Mouse (Mus musculus) MEL (cell line): ENCODE data around the gene Slc4a4. TPM values are rescaled to one million over a fixed set of nuclear protein-coding genes. Genes with fewer than 3 reads are reported as not detected.

Experiments
- DNase-seq: peaks from one replicate; pipeline ENCODE4 v3.0.0; 2011; ENCODE audit warnings: low read depth, low spot score
- H3K27ac ChIP-seq: 2 replicates; pipeline ENCODE4 v1.5.1; 2012; ENCODE audit warnings: low read depth, mild to moderate bottlenecking, control low read depth, low read length, moderate library complexity; ENCODE audit not compliant: control insufficient read depth
- H3K27me3 ChIP-seq, 2 experiments: fragments of 150-350 bp in 1 of 2; sonication (generic) in 1 of 2; 2 replicates each; pipeline ENCODE4 v1.6.1; 2012; ENCODE audit warnings: low read length in 2 of 2, mild to moderate bottlenecking in 2 of 2, improper control_type of control experiment in 1 of 2, moderate library complexity in 1 of 2; ENCODE audit not compliant: insufficient read depth in 2 of 2, control insufficient read depth in 1 of 2
- H3K36me3 ChIP-seq, 2 experiments: 2 replicates each; pipeline ENCODE4 v1.6.1; 2012 to 2014; ENCODE audit warnings: low read length in 2 of 2, improper control_type of control experiment in 1 of 2, inconsistent platforms in 1 of 2, mild to moderate bottlenecking in 1 of 2; ENCODE audit not compliant: insufficient read depth in 2 of 2, control insufficient read depth in 1 of 2
- H3K4me1 ChIP-seq, 2 experiments: fragments of 150-350 bp in 1 of 2; sonication (generic) in 1 of 2; 2 replicates each; pipeline ENCODE4 v1.6.1; 2012; ENCODE audit warnings: low read length in 2 of 2, improper control_type of control experiment in 1 of 2, mild to moderate bottlenecking in 1 of 2; ENCODE audit not compliant: insufficient read depth in 2 of 2, control insufficient read depth in 1 of 2
- H3K4me3 ChIP-seq, 2 experiments: fragments of 150-350 bp in 1 of 2; sonication (generic) in 1 of 2; 2 replicates each; pipeline ENCODE4 v1.5.1; 2012; ENCODE audit warnings: low read depth in 2 of 2, low read length in 2 of 2, mild to moderate bottlenecking in 2 of 2, moderate library complexity in 2 of 2, control low read depth in 1 of 2, improper control_type of control experiment in 1 of 2; ENCODE audit not compliant: control insufficient read depth in 1 of 2, insufficient read depth in 1 of 2
- H3K79me2 ChIP-seq: 2 replicates; pipeline ENCODE4 v1.6.1; 2012; ENCODE audit warnings: mild to moderate bottlenecking, low read length, moderate library complexity; ENCODE audit not compliant: control insufficient read depth, poor library complexity, insufficient read depth
- H3K9ac ChIP-seq: 2 replicates; pipeline ENCODE4 v1.6.1; 2012; ENCODE audit warnings: low read depth, mild to moderate bottlenecking, control low read depth, low read length, moderate library complexity; ENCODE audit not compliant: control insufficient read depth, poor library complexity, severe bottlenecking
- H3K9me3 ChIP-seq: fragments of 150-350 bp; sonication (generic); replicated peaks from 2 replicates; pipeline ENCODE4 v1.6.1; 2012; ENCODE audit warnings: mild to moderate bottlenecking, low read length, improper control_type of control experiment, moderate library complexity; ENCODE audit not compliant: insufficient read depth
- BHLHE40 ChIP-seq: IDR thresholded peaks from 2 replicates; pipeline ENCODE4 v1.6.1; 2012; ENCODE audit warnings: low read depth, mild to moderate bottlenecking, inconsistent platforms, low read length, improper control_type of control experiment, borderline replicate concordance
- CTCF ChIP-seq, 3 experiments: IDR thresholded peaks in 2 of 3; conservative IDR thresholded peaks in 1 of 3; 2 replicates each; pipeline ENCODE4 v1.5.1; 2011 to 2012; ENCODE audit warnings: low read length in 3 of 3, low read depth in 2 of 3, mild to moderate bottlenecking in 2 of 3, improper control_type of control experiment in 1 of 3, inconsistent platforms in 1 of 3, mixed read lengths in 1 of 3, moderate library complexity in 1 of 3; ENCODE audit not compliant: control insufficient read depth in 1 of 3, insufficient read depth in 1 of 3, poor library complexity in 1 of 3, severe bottlenecking in 1 of 3
- E2F4 ChIP-seq: IDR thresholded peaks from 2 replicates; pipeline ENCODE4 v1.6.1; 2011; ENCODE audit warnings: low read depth, low read length, improper control_type of control experiment, borderline replicate concordance
- ELF1 ChIP-seq: IDR thresholded peaks from 2 replicates; pipeline ENCODE4 v1.6.1; 2014; ENCODE audit warnings: low read depth, mild to moderate bottlenecking, inconsistent platforms, low read length, improper control_type of control experiment, moderate library complexity
- EP300 ChIP-seq, 2 experiments: IDR thresholded peaks; 2 replicates each; pipeline ENCODE4 v1.6.1; 2011; ENCODE audit warnings: improper control_type of control experiment in 2 of 2, low read length in 2 of 2, low read depth in 1 of 2, mild to moderate bottlenecking in 1 of 2
- ETS1 ChIP-seq: IDR thresholded peaks from 2 replicates; pipeline ENCODE4 v1.6.1; 2012; ENCODE audit warnings: low read depth, mild to moderate bottlenecking, inconsistent platforms, low read length, improper control_type of control experiment, moderate library complexity
- KAT2A ChIP-seq: conservative IDR thresholded peaks from 2 replicates; pipeline ENCODE4 v1.6.1; 2012; ENCODE audit warnings: low read depth, low read length, improper control_type of control experiment, inconsistent platforms
- MAFK ChIP-seq: IDR thresholded peaks from 2 replicates; pipeline ENCODE4 v1.6.1; 2011; ENCODE audit warnings: low read depth, mild to moderate bottlenecking, low read length, improper control_type of control experiment, borderline replicate concordance
- MAZ ChIP-seq: IDR thresholded peaks from 2 replicates; pipeline ENCODE4 v1.6.1; 2012; ENCODE audit warnings: low read depth, mild to moderate bottlenecking, inconsistent platforms, low read length, improper control_type of control experiment
- MXI1 ChIP-seq: IDR thresholded peaks from 2 replicates; pipeline ENCODE4 v1.6.1; 2011; ENCODE audit warnings: mild to moderate bottlenecking, low read depth, low read length, improper control_type of control experiment
- MYB ChIP-seq: IDR thresholded peaks from 2 replicates; pipeline ENCODE4 v1.6.1; 2011; ENCODE audit warnings: mild to moderate bottlenecking, low read depth, low read length, improper control_type of control experiment
- NELFE ChIP-seq: IDR thresholded peaks from 2 replicates; pipeline ENCODE4 v1.6.1; 2011; ENCODE audit warnings: low read depth, low read length, improper control_type of control experiment
- POLR2A ChIP-seq, 2 experiments: IDR thresholded peaks; 2 replicates each; pipeline ENCODE4 v1.6.1; 2011 to 2012; ENCODE audit warnings: low read length in 2 of 2, mild to moderate bottlenecking in 2 of 2, control low read depth in 1 of 2, improper control_type of control experiment in 1 of 2, low read depth in 1 of 2, moderate library complexity in 1 of 2; ENCODE audit not compliant: control insufficient read depth in 1 of 2, insufficient read depth in 1 of 2, poor library complexity in 1 of 2
- POLR2AphosphoS2 ChIP-seq: IDR thresholded peaks from 2 replicates; pipeline ENCODE4 v1.6.1; 2011; ENCODE audit warnings: low read length, improper control_type of control experiment
- RCOR1 ChIP-seq: IDR thresholded peaks from 2 replicates; pipeline ENCODE4 v1.6.1; 2012; ENCODE audit warnings: low read depth, mild to moderate bottlenecking, inconsistent platforms, low read length, improper control_type of control experiment
- SIN3A ChIP-seq: IDR thresholded peaks from 2 replicates; pipeline ENCODE4 v1.6.1; 2012; ENCODE audit warnings: low read length, improper control_type of control experiment, inconsistent platforms
- SMC3 ChIP-seq: IDR thresholded peaks from 2 replicates; pipeline ENCODE4 v1.6.1; 2011; ENCODE audit warnings: low read depth, low read length, improper control_type of control experiment
- TAL1 ChIP-seq: IDR thresholded peaks from 2 replicates; pipeline ENCODE4 v1.6.1; 2012; ENCODE audit warnings: mild to moderate bottlenecking, inconsistent platforms, low read length, moderate library complexity, mixed read lengths
- TCF12 ChIP-seq: IDR thresholded peaks from 2 replicates; pipeline ENCODE4 v1.6.1; 2014; ENCODE audit warnings: low read depth, mild to moderate bottlenecking, inconsistent platforms, low read length, improper control_type of control experiment, moderate library complexity
- UBTF ChIP-seq: IDR thresholded peaks from 2 replicates; pipeline ENCODE4 v1.6.1; 2012; ENCODE audit warnings: low read depth, mild to moderate bottlenecking, inconsistent platforms, low read length, improper control_type of control experiment, moderate library complexity, borderline replicate concordance; ENCODE audit not compliant: insufficient read depth
- USF1 ChIP-seq: IDR thresholded peaks from 2 replicates; pipeline ENCODE4 v1.6.1; 2014; ENCODE audit warnings: low read depth, mild to moderate bottlenecking, inconsistent platforms, low read length, improper control_type of control experiment, moderate library complexity
- USF2 ChIP-seq, 2 experiments: IDR thresholded peaks; 2 replicates each; pipeline ENCODE4 v1.6.1; 2011 to 2012; ENCODE audit warnings: improper control_type of control experiment in 2 of 2, low read length in 2 of 2, borderline replicate concordance in 1 of 2, inconsistent platforms in 1 of 2, low read depth in 1 of 2, mild to moderate bottlenecking in 1 of 2; ENCODE audit not compliant: insufficient read depth in 1 of 2
- ZC3H11A ChIP-seq: IDR thresholded peaks from 2 replicates; pipeline ENCODE4 v1.6.1; 2012; ENCODE audit warnings: low read depth, mild to moderate bottlenecking, inconsistent platforms, low read length, improper control_type of control experiment
- polyA plus RNA-seq, 2 experiments: library from polyadenylated mRNA; stranded (reverse) in 1 of 2; unstranded in 1 of 2; fragments of >175 nt in 1 of 2; fragments of >200 nt in 1 of 2; gene quantifications; 2 replicates each; pipeline versions ENCODE4 v1.2.1 to v1.2.4; 2012; ENCODE audit warnings: low replicate concordance in 2 of 2, low read depth in 1 of 2; ENCODE audit not compliant: insufficient read length in 2 of 2, insufficient read depth in 1 of 2, missing spikeins in 1 of 2
- total RNA-seq: library from RNA; depleted of rRNA; stranded (reverse); fragments of 300-350 nt; gene quantifications from 2 replicates; pipeline ENCODE4 v1.2.3, GENCODE M21; 2012

Slc4a4 gene
- total and polyA plus RNA-seq, 3 experiments: not detected

DNA sequence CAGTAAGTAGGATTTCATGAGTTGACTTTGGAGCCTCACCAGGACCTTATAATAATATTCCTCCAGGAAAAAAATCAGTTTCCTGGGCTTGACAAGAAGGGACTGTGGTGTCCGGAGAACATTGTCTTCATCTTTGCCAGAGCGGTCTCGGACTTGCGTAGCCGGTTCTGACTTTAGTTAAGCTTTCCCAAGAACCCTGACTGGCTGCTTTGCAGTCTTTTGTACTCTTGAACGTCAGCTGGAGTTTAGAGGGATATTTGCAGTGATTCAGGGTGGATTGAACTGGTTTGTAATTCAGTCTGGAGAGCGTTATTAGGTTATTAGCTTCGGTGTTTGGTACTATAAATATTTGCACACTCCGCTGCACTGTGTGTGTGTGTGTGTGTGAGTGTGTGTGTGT is 31.9 kb downstream of the Slc4a4 start:
- Histone ChIP-seq H3K79me2 (no peaks in the 10 kb centered on the region), H3K9ac (no peak overlapping the region), H3K4me3 (no peak overlapping the region), H3K4me1 (no peaks in the 10 kb centered on the region)
- TF ChIP-seq SIN3A (no peak), USF2 (IDR thresholded peaks at IDR 0.05; ENCODE audit: borderline replicate concordance in 1 of 2, insufficient read depth in 1 of 2, low read depth in 1 of 2, low read length in 2 of 2) (no peak), USF1 (no peak), POLR2A (IDR thresholded peaks at IDR 0.05; ENCODE audit: control insufficient read depth in 1 of 2, insufficient read depth in 1 of 2, low read depth in 1 of 2, low read length in 2 of 2, poor library complexity in 1 of 2) (no peak), MYB (no peak), ETS1 (no peak), MAZ (no peak), SMC3 (no peak), ELF1 (no peak), UBTF (no peak), MXI1 (no peak), CTCF (IDR thresholded peaks at IDR 0.05 in 2 of 3, conservative IDR thresholded peaks at IDR 0.05 in 1 of 3; ENCODE audit: control insufficient read depth in 1 of 3, insufficient read depth in 1 of 3, low read depth in 2 of 3, low read length in 3 of 3, poor library complexity in 1 of 3, severe bottlenecking in 1 of 3) (no peak), NELFE (no peak), ZC3H11A (no peak), EP300 (IDR thresholded peaks at IDR 0.05; ENCODE audit: low read depth in 1 of 2, low read length in 2 of 2) (no peak), BHLHE40 (no peak), E2F4 (no peak), POLR2AphosphoS2 (no peak)
- TF ChIP-seq, all 39 proteins: peak for 0
- Histone ChIP-seq H3K27ac (no peak overlapping the region), H3K27me3 (no peaks in the 10 kb centered on the region), H3K9me3 (no peaks in the 10 kb centered on the region), H3K36me3 (no peaks in the 10 kb centered on the region)
- no peak for DNase-seq

DNA sequence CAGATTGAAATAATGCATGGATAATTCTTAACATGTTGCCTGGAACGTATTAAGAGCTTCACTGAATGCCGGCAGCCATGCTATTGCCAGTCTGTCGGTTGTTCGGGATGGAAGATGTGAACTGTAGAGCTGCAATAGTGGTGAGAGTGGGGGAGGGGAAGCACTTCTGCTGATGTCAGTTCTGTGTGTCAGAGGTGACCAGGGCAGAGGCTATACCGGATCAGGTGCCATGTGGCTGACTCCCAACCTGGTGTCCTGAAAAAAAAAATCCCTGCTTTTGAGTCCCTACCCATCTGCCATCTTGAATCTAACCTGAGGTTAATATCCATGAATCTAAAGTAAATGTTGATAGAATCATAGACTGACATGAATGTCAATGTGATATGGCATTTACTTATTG is 39.0 kb downstream of the Slc4a4 start:
- TF ChIP-seq NELFE (no peak), E2F4 (no peak), TAL1 (no peak), EP300 (IDR thresholded peaks at IDR 0.05; ENCODE audit: low read depth in 1 of 2, low read length in 2 of 2) (no peak), UBTF (no peak), TCF12 (no peak), MAFK (no peak), RCOR1 (no peak), KAT2A (no peak), SMC3 (no peak), USF2 (IDR thresholded peaks at IDR 0.05; ENCODE audit: borderline replicate concordance in 1 of 2, insufficient read depth in 1 of 2, low read depth in 1 of 2, low read length in 2 of 2) (no peak), POLR2A (IDR thresholded peaks at IDR 0.05; ENCODE audit: control insufficient read depth in 1 of 2, insufficient read depth in 1 of 2, low read depth in 1 of 2, low read length in 2 of 2, poor library complexity in 1 of 2) (no peak)
- Histone ChIP-seq H3K79me2 (no peaks in the 10 kb centered on the region), H3K9ac (no peak overlapping the region), H3K36me3 (no peaks in the 10 kb centered on the region), H3K4me1 (no peaks in the 10 kb centered on the region), H3K27me3 (no peaks in the 10 kb centered on the region), H3K4me3 (no peak overlapping the region), H3K9me3 (no peaks in the 10 kb centered on the region), H3K27ac (no peak overlapping the region)
- no peak for DNase-seq
